Mouse (Mus musculus) hindlimb bud, embryonic 11.5 days (tissue): Measurements from ENCODE around the gene Scgb1a1.

Experiments used
- DNase-seq: peaks from one replicate; pipeline ENCODE4 v3.0.0-alpha.2; 2012; ENCODE audit warnings: low read depth, low spot score; ENCODE audit errors: extremely low spot score

The Scgb1a1 gene

GRCm38 (mm10) chr19:9044291-9044690 lies 43.5 kb downstream of the Scgb1a1 start:
- no peak for DNase-seq

- DNase-seq, result no peak
Observed at GRCm38 (mm10) chr19:9043123-9043522, 44.6 kb downstream of the Scgb1a1 start.

DNA sequence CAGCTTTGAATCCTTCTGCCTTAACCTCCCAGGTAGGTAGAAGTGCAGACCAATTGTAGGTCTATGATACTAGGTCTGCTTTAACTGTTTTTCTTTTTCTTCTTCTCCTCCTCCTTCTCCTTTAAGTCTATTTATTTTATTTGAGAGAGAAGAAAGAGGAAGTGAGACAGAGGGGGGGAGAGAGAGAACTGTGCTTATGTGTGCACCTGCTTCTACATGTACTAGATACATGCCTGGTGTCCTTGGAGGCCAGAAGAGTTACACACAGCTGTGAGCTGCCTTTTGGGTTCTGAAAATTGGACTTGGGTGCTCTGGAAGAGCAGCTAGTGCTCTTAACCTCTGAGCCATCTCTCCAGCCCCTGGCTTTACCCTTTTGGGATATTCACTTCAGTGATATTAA lies 46.7 kb downstream of the Scgb1a1 start:
- DNase-seq, result no peak

- DNase-seq, result no peak
Observed at GRCm38 (mm10) chr19:9040649-9041048, 47.1 kb downstream of the Scgb1a1 start.

DNA sequence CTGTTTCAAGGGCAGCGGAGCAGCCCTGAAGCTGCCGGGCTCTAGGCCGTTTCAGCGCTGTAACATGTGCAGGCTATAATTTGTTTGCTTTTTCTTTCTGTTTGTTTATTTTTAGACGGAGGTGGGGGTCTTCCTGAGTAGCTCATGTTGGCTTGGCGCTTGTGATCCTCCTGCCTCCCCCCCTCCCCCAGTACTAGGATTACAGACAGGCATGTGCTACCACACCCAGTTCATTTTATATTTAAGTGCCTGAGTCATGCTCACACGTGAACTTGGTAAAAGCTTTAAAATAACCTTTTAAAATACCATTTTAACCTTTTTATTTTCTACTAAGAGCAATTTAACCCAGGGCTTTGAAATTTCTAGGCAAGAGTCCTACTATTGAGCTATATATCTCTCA lies 47.8 kb downstream of the Scgb1a1 start:
- DNase-seq, result no peak

GRCm38 (mm10) chr19:9039266-9039665 lies 48.5 kb downstream of the Scgb1a1 start:
- no peak for DNase-seq

- no peak for DNase-seq
Observed at GRCm38 (mm10) chr19:9038136-9038535, 49.6 kb downstream of the Scgb1a1 start.

GRCm38 (mm10) chr19:9035101-9035500 lies 52.7 kb downstream of the Scgb1a1 start:
- DNase-seq, result no peak

DNA sequence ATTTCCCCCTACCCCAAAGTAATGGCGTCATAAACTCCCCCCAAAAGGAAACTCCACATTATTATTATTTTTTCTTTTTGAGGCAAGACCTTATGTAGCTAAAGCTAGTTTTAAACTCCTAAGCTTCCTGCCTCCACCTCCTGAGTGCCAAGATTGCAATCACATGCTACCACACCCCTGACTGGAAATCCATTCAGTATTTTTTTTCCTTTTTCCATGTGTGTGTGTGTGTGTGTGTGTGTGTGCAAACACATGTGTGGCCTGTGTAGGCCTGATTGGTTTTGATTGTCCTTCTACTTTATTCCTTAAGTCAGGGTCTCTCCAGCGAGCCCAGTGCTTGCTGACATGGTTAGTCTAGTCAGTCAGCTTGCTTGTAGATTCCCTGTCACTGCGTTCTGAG lies 53.3 kb downstream of the Scgb1a1 start:
- DNase-seq, result no peak
